Mouse (Mus musculus) cerebellum, postnatal 14 days (tissue): Measurements from ENCODE around the gene A730015C16Rik.

Source experiments
- DNase-seq, 2 experiments: peaks; one replicate each; pipeline ENCODE4 v3.0.0; 2021; ENCODE audit warnings: mixed read lengths in 2 of 2

A730015C16Rik gene

DNA sequence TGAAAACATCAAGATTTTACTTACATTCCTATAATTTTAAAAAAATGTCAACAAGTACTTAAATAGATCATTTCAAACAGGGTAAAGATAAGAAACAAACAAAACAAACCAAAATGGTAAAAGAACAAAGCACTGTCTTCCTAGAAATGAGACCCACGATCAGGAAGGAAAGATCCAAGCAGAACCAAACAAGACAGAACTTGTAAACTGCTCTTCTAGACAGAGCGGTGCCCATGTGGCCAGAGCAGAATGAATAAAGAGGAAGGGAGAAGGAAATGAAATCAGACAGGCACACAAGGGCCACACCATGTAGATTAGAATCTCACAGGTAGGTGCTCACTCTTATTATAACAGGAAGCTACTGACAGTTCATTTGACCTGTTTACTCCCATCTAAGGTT is 21.8 kb downstream of the A730015C16Rik start:
- DNase-seq: no peak

GRCm38 (mm10) chr4:108826096-108826495 is 22.3 kb downstream of the A730015C16Rik start:
- no peak for DNase-seq

DNA sequence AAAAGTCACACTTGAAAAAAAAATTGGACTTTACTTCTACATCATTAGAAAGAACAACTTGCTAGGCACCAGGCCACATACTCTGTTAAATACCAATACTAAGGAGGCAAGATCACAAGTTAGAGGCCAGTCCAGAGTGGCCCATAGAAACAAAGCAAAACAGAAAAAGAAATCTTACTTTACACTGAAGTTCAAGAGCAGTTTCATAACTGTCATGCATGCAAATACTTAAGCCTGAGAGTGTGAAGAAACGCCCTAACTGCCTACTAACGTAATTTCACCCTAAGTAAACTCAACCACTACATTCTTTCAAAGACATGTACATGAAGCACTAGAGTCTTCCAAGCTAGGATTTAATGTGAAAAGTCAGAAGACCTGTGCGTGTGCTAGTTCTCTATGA is 22.7 kb downstream of the A730015C16Rik start:
- DNase-seq: no peak

- no peak for DNase-seq
Observed at GRCm38 (mm10) chr4:108811550-108811949, 36.9 kb downstream of the A730015C16Rik start.

DNA sequence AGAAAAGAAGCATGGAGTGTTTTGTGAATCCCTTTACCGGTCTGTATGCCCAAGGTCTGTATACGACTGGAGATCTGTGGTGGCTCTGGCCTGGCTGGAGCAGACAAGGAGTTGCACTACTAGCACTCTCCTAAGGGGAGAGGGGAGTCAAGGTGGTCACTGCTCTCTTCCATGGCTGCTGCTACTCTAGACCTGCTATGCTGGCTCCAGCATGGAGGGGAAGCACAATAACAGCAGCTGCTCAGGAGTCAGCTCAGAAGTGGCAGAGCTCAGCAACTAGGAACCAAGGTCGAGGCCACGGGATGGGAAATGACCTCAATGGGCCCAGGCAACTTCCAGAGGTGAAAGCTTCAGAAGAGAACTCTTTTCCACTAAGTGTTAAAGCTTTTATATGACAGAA is 37.3 kb downstream of the A730015C16Rik start:
- no peak for DNase-seq

GRCm38 (mm10) chr4:108803535-108803934 is 44.9 kb downstream of the A730015C16Rik start:
- no peak for DNase-seq

DNA sequence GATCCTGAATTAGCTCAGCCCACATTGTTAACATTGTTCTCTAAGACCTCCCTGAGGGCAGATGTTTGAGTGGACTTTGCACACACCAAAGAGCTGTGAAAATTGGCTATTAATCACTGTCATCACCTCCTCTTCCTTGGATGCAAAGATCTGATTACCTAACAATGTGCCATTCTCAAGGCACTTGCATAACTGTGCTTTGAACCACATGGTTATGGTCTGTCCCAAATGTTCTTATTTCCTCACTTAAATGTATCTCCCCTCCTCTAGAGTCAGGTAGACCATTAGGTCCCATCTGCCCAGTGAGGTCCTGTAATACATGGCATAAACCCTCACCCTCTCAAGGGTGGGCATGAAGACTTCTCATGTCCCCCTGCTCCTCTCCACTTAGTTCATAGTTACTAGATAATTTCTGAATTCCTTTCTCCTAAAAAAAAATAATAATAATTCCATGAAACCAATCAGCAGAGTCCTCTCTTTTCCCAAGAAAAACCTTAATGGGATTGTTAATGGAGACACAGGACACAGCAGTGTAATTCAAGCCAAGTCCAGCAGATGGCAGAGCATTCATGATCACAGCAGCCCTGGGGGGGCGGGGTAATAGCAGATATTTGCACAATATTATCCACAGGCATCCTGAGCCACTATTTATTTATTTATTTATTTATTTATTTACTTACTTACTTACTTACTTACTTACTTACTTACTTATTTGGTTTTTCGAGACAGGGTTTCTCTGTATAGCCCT is 50.2 kb downstream of the A730015C16Rik start:
- DNase-seq: peak; percentile 82 to 88
